Mouse (Mus musculus) heart, embryonic 13.5 days (tissue): ENCODE measurements around the gene Slc27a1. TPM values are rescaled to one million over a fixed set of nuclear protein-coding genes. Genes with fewer than 3 reads are reported as not detected.

ENCODE experiments used
- microRNA-seq: library from miRNA; unstranded; fragments of <30 nt; microRNA quantifications from one replicate; pipeline ENCODE4, GENCODE M21; 2016
- polyA plus RNA-seq: library from polyadenylated mRNA; unstranded; fragments of >200 nt; fragmentation: Nextera tagmentation; extraction: Ambion mirVana; gene quantifications from 2 replicates; pipeline ENCODE4 v1.2.1, GENCODE M21; 2015

Gene Slc27a1
- polyA plus RNA-seq, 1 experiment from 2014 or later: 18.2 TPM

Small RNA genes lying within 50 kb of the gene (microRNA-seq; reads per million reads assigned to microRNA genes)
- gene Mir6769b: not detected

Other genes with a start within 250 kb of the Slc27a1 start
- gene Use1, start 202.0 kb upstream of the Slc27a1 start, polyA plus RNA-seq: 69.1 and 78.1 TPM in 2 replicates
- gene Ocel1, start 197.6 kb upstream of the Slc27a1 start, polyA plus RNA-seq: 4.3 and 4.4 TPM in 2 replicates
- 36.6 and 40.9 TPM in 2 replicates for gene Nr2f6, start 186.9 kb upstream of the Slc27a1 start, polyA plus RNA-seq
- gene Ushbp1, start 173.1 kb upstream of the Slc27a1 start, polyA plus RNA-seq: 9.2 and 10.2 TPM in 2 replicates
- 89.7 and 91.8 TPM in 2 replicates for gene Babam1, start 172.0 kb upstream of the Slc27a1 start, polyA plus RNA-seq
- gene Ankle1, start 162.9 kb upstream of the Slc27a1 start, polyA plus RNA-seq: 27.6 and 29.4 TPM in 2 replicates
- gene Abhd8, start 105.2 kb upstream of the Slc27a1 start, polyA plus RNA-seq: 33.0 and 35.5 TPM in 2 replicates
- 165 and 186 TPM in 2 replicates for gene Mrpl34, start 103.9 kb upstream of the Slc27a1 start, polyA plus RNA-seq
- gene Dda1, start 99.7 kb upstream of the Slc27a1 start, polyA plus RNA-seq: 75.6 and 87.1 TPM in 2 replicates
- gene Ano8, start 82.9 kb upstream of the Slc27a1 start, polyA plus RNA-seq: 0.63 and 0.78 TPM in 2 replicates
- gene Gtpbp3, start 80.8 kb upstream of the Slc27a1 start, polyA plus RNA-seq: 11.6 and 12.6 TPM in 2 replicates
- gene Plvap, start 57.1 kb upstream of the Slc27a1 start, polyA plus RNA-seq: 133 and 135 TPM in 2 replicates
- 0.48 and 0.65 TPM in 2 replicates for gene Ccdc194, start 43.2 kb upstream of the Slc27a1 start, polyA plus RNA-seq
- 34.0 and 39.5 TPM in 2 replicates for gene Bst2, start 31.4 kb upstream of the Slc27a1 start, polyA plus RNA-seq
- 58.8 and 59.5 TPM in 2 replicates for gene Mvb12a, start 26.0 kb upstream of the Slc27a1 start, polyA plus RNA-seq
- 0.27 and 0.41 TPM in 2 replicates for gene Tmem221, start 10.0 kb upstream of the Slc27a1 start, polyA plus RNA-seq
- not detected in 2 replicates for gene Nxnl1, start 2.3 kb upstream of the Slc27a1 start, polyA plus RNA-seq
- 169 and 172 TPM in 2 replicates for gene Pgls, start 23.3 kb downstream of the Slc27a1 start, polyA plus RNA-seq
- 1.2 and 1.8 TPM in 2 replicates for gene Fam129c, start 28.8 kb downstream of the Slc27a1 start, polyA plus RNA-seq
- 54.8 and 58.3 TPM in 2 replicates for gene Colgalt1, start 42.1 kb downstream of the Slc27a1 start, polyA plus RNA-seq
- 0.39 and 0.40 TPM in 2 replicates for gene Unc13a, start 102.9 kb downstream of the Slc27a1 start, polyA plus RNA-seq
- 7.6 and 7.7 TPM in 2 replicates for gene Jak3, start 107.4 kb downstream of the Slc27a1 start, polyA plus RNA-seq
- gene Insl3, start 120.3 kb downstream of the Slc27a1 start, polyA plus RNA-seq: 1.5 and 2.1 TPM in 2 replicates
- gene B3gnt3, start 132.9 kb downstream of the Slc27a1 start, polyA plus RNA-seq: 2.8 and 3.3 TPM in 2 replicates
- 1.7 and 2.3 TPM in 2 replicates for gene Fcho1, start 156.8 kb downstream of the Slc27a1 start, polyA plus RNA-seq